Mouse (Mus musculus): Measurements from ENCODE around the gene Arhgap15. TPM values are rescaled to one million over a fixed set of nuclear protein-coding genes. Genes with fewer than 3 reads are reported as not detected.

Arhgap15 gene
- total RNA-seq (2012; rRNA removed) (19.6 and 19.8 TPM in 2 replicates), total RNA-seq (2014; rRNA removed) (40.3 and 44.6 TPM in 2 replicates), polyA plus RNA-seq (2012; ENCODE audit: insufficient read length, low read depth) (14.9 and 16.6 TPM in 2 replicates)

GRCm38 (mm10) chr2:43748287-43748983 is at the start of gene Arhgap15:
TSS of gene Arhgap15 (plus strand) at chr2:43748824.
- peak within 1 kb of the TSS; percentile 63 for H3K9ac ChIP-seq (ENCODE audit: insufficient read depth, low read depth)
- H3K79me2 ChIP-seq (replicated peaks; ENCODE audit: control insufficient read depth, extremely low read depth, insufficient read depth, poor library complexity, severe bottlenecking): peaks cover 26% of the 10 kb centered on the region
- peaks cover 0 to 7% of the 10 kb centered on the region in 2 experiments for H3K36me3 ChIP-seq (replicated peaks in 1 of 2; ENCODE audit: control insufficient read depth in 1 of 2, insufficient read depth in 1 of 2, low read length in 1 of 2)
- peaks cover 4 to 35% of the 10 kb centered on the region in 2 experiments for H3K4me1 ChIP-seq (ENCODE audit: control insufficient read depth in 1 of 2, insufficient read depth in 2 of 2)
- H3K9me3 ChIP-seq (replicated peaks; ENCODE audit: low read length): no peaks in the 10 kb centered on the region
- in situ Hi-C loops (cut with MboI; ENCODE audit: low pct_ligation_motif_present, low pct_unique_long_range_greater_than_20kb, low sequenced_read_pairs): loop anchor here (25.0 kb wide), 1 partner anchor 589 kb away; no protein-coding TSS in a partner anchor
- no peaks in the 10 kb centered on the region for H3K27me3 ChIP-seq (replicated peaks)
- H3K4me3 ChIP-seq (replicated peaks in 1 of 3; ENCODE audit: low read depth in 2 of 3, low read length in 2 of 3, poor library complexity in 1 of 3): peak within 1 kb of the TSS; percentile 54 to 86 (median 61)
- peak; percentile 81 for DNase-seq (ENCODE audit: extremely low read depth)
- H3K27ac ChIP-seq (ENCODE audit: insufficient read depth, low read depth): no peak within 1 kb of the TSS
- peak within 1 kb of the TSS; percentile 56; the same call in 1 of the 2 replicates for H3K4me2 ChIP-seq (ENCODE audit: insufficient read depth, low read depth, poor library complexity, severe bottlenecking)
- dilution Hi-C loops (cut with MboI; ENCODE audit: extremely low pct_ligation_motif_present, extremely low pct_unique_long_range_greater_than_20kb, low sequenced_read_pairs): no loop called here
- peak; percentile 51; the same call in 1 of the 2 replicates for TF ChIP-seq ETS1 (conservative IDR thresholded peaks at IDR 0.05; ENCODE audit: low read depth, low read length)
- TF ChIP-seq JUND (conservative IDR thresholded peaks at IDR 0.05; ENCODE audit: low read depth, low read length): peak; percentile 72
- peak; percentile 96 for TF ChIP-seq MAX (IDR thresholded peaks at IDR 0.05; ENCODE audit: low read length)
- TF ChIP-seq GABPA (IDR thresholded peaks at IDR 0.05; ENCODE audit: insufficient replicate concordance, low read depth, low read length): no peak
- TF ChIP-seq ZKSCAN1 (IDR thresholded peaks at IDR 0.05; ENCODE audit: borderline replicate concordance, low read depth, low read length): no peak
- no peak for TF ChIP-seq UBTF (IDR thresholded peaks at IDR 0.05; ENCODE audit: low read depth, low read length)
- no peak for TF ChIP-seq RCOR1 (conservative IDR thresholded peaks at IDR 0.05; ENCODE audit: low read depth, low read length)
- peak; percentile 38; the same call in 1 of the 2 replicates for TF ChIP-seq JUN (IDR thresholded peaks at IDR 0.05; ENCODE audit: insufficient read depth, low read depth, low read length)
- TF ChIP-seq MAZ (IDR thresholded peaks at IDR 0.05; ENCODE audit: low read depth, low read length): peak; percentile 98
- TF ChIP-seq ELF1 (IDR thresholded peaks at IDR 0.05; ENCODE audit: low read depth, low read length): peak; percentile 81
- no peak for TF ChIP-seq SMC3 (IDR thresholded peaks at IDR 0.05; ENCODE audit: low read depth, low read length)
- peak; percentile 60 for TF ChIP-seq EP300 (IDR thresholded peaks at IDR 0.05; ENCODE audit: low read length)
- TF ChIP-seq USF2 (conservative IDR thresholded peaks at IDR 0.05; ENCODE audit: low read depth, low read length): peak; percentile 96
- TF ChIP-seq BHLHE40 (IDR thresholded peaks at IDR 0.05; ENCODE audit: low read depth, low read length): peak; percentile 96
- no peak for TF ChIP-seq ZMIZ1 (IDR thresholded peaks at IDR 0.05; ENCODE audit: low read depth, low read length)
- TF ChIP-seq RAD21 (IDR thresholded peaks at IDR 0.05; ENCODE audit: low read depth, low read length): no peak
- TF ChIP-seq KAT2A (IDR thresholded peaks at IDR 0.05; ENCODE audit: insufficient replicate concordance, low read length): no peak
- TF ChIP-seq POLR2AphosphoS2 (IDR thresholded peaks at IDR 0.05; ENCODE audit: low read depth, low read length): no peak
- TF ChIP-seq SIN3A (IDR thresholded peaks at IDR 0.05; ENCODE audit: low read length): peak; percentile 87
- peak; percentile 80 for TF ChIP-seq TBP (conservative IDR thresholded peaks at IDR 0.05; ENCODE audit: low read depth, low read length)
- TF ChIP-seq POLR2A (IDR thresholded peaks at IDR 0.05; ENCODE audit: low read depth, low read length): peak; percentile 54; the same call in 1 of the 2 replicates
- TF ChIP-seq PAX5 (IDR thresholded peaks at IDR 0.05; ENCODE audit: low read length): no peak
- 0 out of 2 replicates have a peak, but pooled peaks have one; percentile 3 for TF ChIP-seq CHD1 (IDR thresholded peaks at IDR 0.05; ENCODE audit: low read depth, low read length)
- TF ChIP-seq USF1 (IDR thresholded peaks at IDR 0.05; ENCODE audit: low read depth, low read length): peak; percentile 92
- 0 out of 2 replicates have a peak, but pooled peaks have one; percentile 19 for TF ChIP-seq TCF12 (IDR thresholded peaks at IDR 0.05; ENCODE audit: low read depth, low read length)
- peak; percentile 55 for TF ChIP-seq HCFC1 (IDR thresholded peaks at IDR 0.05; ENCODE audit: low read depth, low read length)
- peak; percentile 26; the same call in 1 of the 2 replicates for TF ChIP-seq MEF2A (IDR thresholded peaks at IDR 0.05; ENCODE audit: borderline replicate concordance, low read depth, low read length)
- TF ChIP-seq ZNF384 (IDR thresholded peaks at IDR 0.05; ENCODE audit: low read depth, low read length): peak; percentile 100
- peak; percentile 80 for TF ChIP-seq MYC (IDR thresholded peaks at IDR 0.05; ENCODE audit: low read depth, low read length)
- TF ChIP-seq NRF1 (IDR thresholded peaks at IDR 0.05; ENCODE audit: low read depth, low read length): no peak
- TF ChIP-seq MXI1 (IDR thresholded peaks at IDR 0.05; ENCODE audit: low read depth, low read length): peak; percentile 85; the same call in 1 of the 2 replicates
- TF ChIP-seq IRF4 (IDR thresholded peaks at IDR 0.05; ENCODE audit: low read depth, low read length): peak; percentile 90
- no peak for TF ChIP-seq CHD2 (IDR thresholded peaks at IDR 0.05; ENCODE audit: low read length)
- TF ChIP-seq E2F4 (IDR thresholded peaks at IDR 0.05; ENCODE audit: insufficient replicate concordance, low read depth, low read length): 0 out of 2 replicates have a peak, but pooled peaks have one; percentile 24
- TF ChIP-seq ZC3H11A (IDR thresholded peaks at IDR 0.05; ENCODE audit: low read depth, low read length): no peak
- TF ChIP-seq NELFE (IDR thresholded peaks at IDR 0.05; ENCODE audit: low read depth, low read length): peak; percentile 45; the same call in 1 of the 2 replicates
- no peak for TF ChIP-seq CTCF (conservative IDR thresholded peaks at IDR 0.05 in 1 of 2, IDR thresholded peaks at IDR 0.05 in 1 of 2; ENCODE audit: low read depth in 2 of 2, low read length in 2 of 2)
- TF ChIP-seq MAFK (IDR thresholded peaks at IDR 0.05; ENCODE audit: insufficient replicate concordance, low read length): no peak

Measured in CH12.LX (cell line).